Mouse (Mus musculus) testis, adult 2 months (tissue): Measurements from ENCODE around the gene Dbt.

Experiments used
- CTCF ChIP-seq: fragments of 200-500 bp; IDR thresholded peaks from 2 replicates; pipeline ENCODE4 v1.5.1; 2012; ENCODE audit warnings: low read depth, mild to moderate bottlenecking, inconsistent platforms, low read length, moderate library complexity; ENCODE audit not compliant: control insufficient read depth, insufficient read depth, insufficient replicate concordance
- POLR2A ChIP-seq: fragments of 200-500 bp; IDR thresholded peaks from 2 replicates; pipeline ENCODE4 v1.6.1; 2012; ENCODE audit warnings: low read depth, mild to moderate bottlenecking, inconsistent platforms, low read length, moderate library complexity; ENCODE audit not compliant: control insufficient read depth

- no peak for TF ChIP-seq CTCF
- TF ChIP-seq POLR2A, result no peak
Observed at GRCm38 (mm10) chr3:116582201-116582600, 69.3 kb downstream of the Dbt start.
